ENCODE assay signal across 34 mouse cellular contexts in genomic region chr2:6046796-6047195, GRCm38 (mm10).
"Had no signal": no experiment of that assay in that cellular context is flagged by ENCODE, and none has a peak within 500 bp of the region (broad histone marks: within the 10 kb centered on the region; RNA-seq: fewer than 3 reads in every experiment).

No protein-coding gene starts in this region.

- ATAC-seq: inflammation-experienced regulatory T-cells, adult 6 months; intestine, embryonic 15.5 days; intestine, embryonic 16.5 days; intestine, postnatal 0 days had no signal

- H3K4me1 ChIP-seq: hindbrain, embryonic 10.5 days; hindbrain, embryonic 12.5 days; hindbrain, embryonic 13.5 days; hindbrain, embryonic 15.5 days; kidney, embryonic 15.5 days had no signal

- H3K27ac ChIP-seq: heart, embryonic 10.5 days; heart, embryonic 13.5 days; heart, embryonic 15.5 days; hindbrain, embryonic 10.5 days; hindbrain, embryonic 12.5 days; hindbrain, embryonic 13.5 days; hindbrain, embryonic 14.5 days; hindbrain, embryonic 15.5 days; hindbrain, postnatal 0 days; intestine, embryonic 15.5 days; kidney, embryonic 15.5 days; kidney, postnatal 0 days; layer of hippocampus, adult 2 months; left cerebral cortex, adult 2 months had no signal

- DNase-seq: heart, postnatal 10 days; heart, postnatal 14 days; heart, postnatal 36 days; heart, postnatal 4 days; kidney, adult 11 months; kidney, adult 18-20 months; kidney, adult 2 months; kidney, adult 8-10 months; kidney, adult 9 months; kidney, postnatal 10 days; kidney, postnatal 14 days; kidney, postnatal 25 days; kidney, postnatal 4 days; layer of hippocampus, adult 9-11 months; layer of hippocampus, postnatal 36 days had no signal

- H3K4me3 ChIP-seq: heart, embryonic 10.5 days; heart, embryonic 12.5 days; heart, embryonic 13.5 days; heart, embryonic 15.5 days; hindbrain, embryonic 10.5 days; hindbrain, embryonic 12.5 days; hindbrain, embryonic 13.5 days; hindbrain, embryonic 15.5 days; intestine, embryonic 15.5 days; kidney, embryonic 15.5 days; layer of hippocampus, adult 2 months; left cerebral cortex, adult 2 months had no signal

- H3K27me3 ChIP-seq: heart, embryonic 12.5 days; heart, embryonic 13.5 days; heart, embryonic 15.5 days; hindbrain, embryonic 12.5 days; hindbrain, embryonic 13.5 days; hindbrain, embryonic 15.5 days; intestine, embryonic 15.5 days; kidney, embryonic 15.5 days had no signal

- H3K9me3 ChIP-seq: heart, embryonic 10.5 days; heart, embryonic 12.5 days; heart, embryonic 13.5 days; heart, embryonic 15.5 days; hindbrain, embryonic 10.5 days; hindbrain, embryonic 12.5 days; hindbrain, embryonic 13.5 days; hindbrain, embryonic 15.5 days; intestine, embryonic 15.5 days; kidney, embryonic 15.5 days had no signal

- H3K4me2 ChIP-seq: heart, embryonic 11.5 days; heart, embryonic 12.5 days; heart, embryonic 13.5 days; heart, embryonic 15.5 days; hindbrain, embryonic 12.5 days; hindbrain, embryonic 13.5 days; hindbrain, embryonic 14.5 days; hindbrain, embryonic 15.5 days; intestine, embryonic 15.5 days; kidney, embryonic 15.5 days had no signal

- H3K9ac ChIP-seq: heart, embryonic 12.5 days; heart, embryonic 13.5 days; heart, embryonic 15.5 days; hindbrain, embryonic 12.5 days; hindbrain, embryonic 13.5 days; hindbrain, embryonic 14.5 days; hindbrain, embryonic 15.5 days; intestine, embryonic 15.5 days; kidney, embryonic 15.5 days had no signal
